Mouse (Mus musculus): ENCODE results near the gene Ror2.

The Ror2 gene

DNA sequence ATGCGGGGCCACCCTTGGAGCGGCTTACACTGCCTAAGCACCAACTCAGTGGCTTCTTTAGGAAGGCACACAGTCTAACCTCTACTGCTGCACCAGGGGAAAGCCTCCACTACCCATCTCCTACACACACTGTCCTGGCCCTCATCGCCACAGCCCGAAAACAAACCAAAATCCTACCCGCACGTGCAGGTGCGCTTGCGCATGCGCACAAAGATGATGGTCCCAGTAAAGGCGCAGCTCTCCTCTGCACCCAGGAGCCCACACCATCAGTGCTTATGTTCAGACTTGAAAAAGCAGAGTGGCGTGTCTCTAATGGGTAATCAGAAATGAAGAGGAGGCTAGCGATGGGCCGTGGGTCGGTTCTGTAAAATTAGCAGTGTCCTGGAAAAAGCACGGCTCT lies 91.6 kb downstream of the Ror2 start:
- DNase-seq (ENCODE audit: low spot score): no peak

DNA sequence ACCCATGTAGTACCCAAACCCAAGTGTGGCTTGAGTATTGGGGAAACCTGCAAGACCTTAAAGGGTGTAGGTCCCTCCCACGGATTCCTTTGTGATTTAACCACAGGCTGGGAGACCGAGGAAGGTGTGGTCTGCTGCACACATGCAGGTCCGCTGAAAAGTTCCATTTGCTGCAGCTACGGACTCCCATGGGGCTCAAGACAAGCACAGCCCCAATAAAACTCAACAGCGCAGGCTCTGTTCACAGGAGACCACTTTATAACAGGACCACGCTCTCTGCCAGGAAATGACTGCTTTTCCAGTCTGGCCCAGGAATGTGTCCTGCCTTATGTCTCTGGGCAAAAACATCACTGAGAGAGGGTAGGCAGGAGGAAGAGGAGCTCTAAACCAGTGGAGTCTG lies 92.2 kb downstream of the Ror2 start:
- no peak for DNase-seq (ENCODE audit: low spot score)

DNA sequence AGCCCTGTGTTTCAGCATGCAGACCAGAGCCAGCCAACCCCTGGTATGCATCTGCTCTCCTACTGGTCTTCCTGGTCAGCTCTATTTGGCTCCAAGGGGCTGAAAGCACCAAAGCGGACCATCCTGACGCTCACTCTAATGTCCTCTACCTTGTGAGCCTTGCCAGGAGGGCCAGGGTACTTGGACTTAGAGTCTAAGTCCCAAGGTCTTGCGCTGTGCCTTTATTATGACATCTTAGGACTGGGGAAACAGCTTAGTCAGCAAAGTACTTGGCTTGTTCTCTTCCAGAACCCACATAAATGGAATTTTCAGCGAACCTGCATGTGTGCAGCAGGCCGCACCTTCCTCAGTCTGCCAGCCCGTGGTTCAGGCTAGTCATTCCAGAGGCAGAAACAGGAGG lies 93.6 kb downstream of the Ror2 start:
- no peak for DNase-seq (ENCODE audit: low spot score)

DNA sequence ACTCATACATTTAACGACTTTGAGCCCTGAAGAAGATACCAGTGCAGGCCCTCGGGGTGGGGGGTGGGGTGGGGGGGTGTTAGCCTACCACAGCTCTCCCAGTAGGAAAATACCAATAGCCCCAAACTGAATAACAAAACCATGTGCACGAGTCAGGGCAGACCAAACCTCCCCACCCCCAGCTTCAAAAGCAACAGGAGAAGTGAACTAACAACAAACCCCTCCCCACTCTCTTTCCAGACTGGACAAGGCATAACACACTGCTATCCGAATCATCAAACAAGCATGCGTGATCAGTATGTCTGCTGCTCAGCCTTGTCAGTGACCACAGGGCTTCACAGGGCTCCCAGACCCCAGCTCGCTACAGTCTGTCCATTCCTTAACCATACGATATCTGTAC lies 94.3 kb downstream of the Ror2 start:
- no peak for DNase-seq (ENCODE audit: low spot score)

DNA sequence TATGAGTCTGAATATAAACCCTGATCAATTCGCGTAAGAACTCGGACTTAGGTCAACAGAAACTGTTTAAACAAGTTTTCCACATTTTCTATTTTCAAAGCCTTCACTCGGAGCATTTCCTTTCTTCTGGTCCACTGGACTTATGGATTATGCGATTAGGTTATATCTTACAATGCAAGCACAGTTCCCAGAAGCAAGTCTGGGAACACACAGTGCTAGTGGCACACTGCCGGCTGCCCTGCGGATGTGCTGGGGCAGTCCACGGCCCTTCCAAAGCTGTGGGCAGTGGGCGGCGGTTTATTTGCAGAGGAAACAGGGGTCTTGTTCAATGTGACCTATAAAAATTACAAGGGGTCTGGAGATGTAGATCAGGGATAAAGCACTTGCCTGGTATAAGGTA lies 97.0 kb downstream of the Ror2 start:
- no peak for DNase-seq (ENCODE audit: low spot score)

DNA sequence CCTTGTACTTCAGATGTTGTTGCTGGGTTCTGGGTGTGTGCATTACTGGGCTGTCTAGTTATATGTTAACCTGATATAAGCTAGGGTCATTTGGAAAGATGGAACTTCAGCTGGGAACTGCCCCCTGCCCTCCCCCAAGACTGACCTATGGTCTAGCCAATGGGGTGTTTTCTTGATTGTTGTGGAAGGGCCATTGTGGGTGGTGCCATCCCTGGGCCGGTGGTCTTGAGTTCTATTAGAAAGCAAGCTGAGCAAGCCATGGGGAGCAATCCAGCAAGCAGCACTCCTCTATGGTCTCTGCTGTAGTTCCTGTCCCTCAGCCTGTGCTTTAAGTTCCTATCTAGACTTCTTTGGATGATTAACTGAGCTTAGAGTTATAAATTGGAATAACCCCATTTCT lies 101.1 kb downstream of the Ror2 start:
- DNase-seq (ENCODE audit: low spot score): no peak

DNA sequence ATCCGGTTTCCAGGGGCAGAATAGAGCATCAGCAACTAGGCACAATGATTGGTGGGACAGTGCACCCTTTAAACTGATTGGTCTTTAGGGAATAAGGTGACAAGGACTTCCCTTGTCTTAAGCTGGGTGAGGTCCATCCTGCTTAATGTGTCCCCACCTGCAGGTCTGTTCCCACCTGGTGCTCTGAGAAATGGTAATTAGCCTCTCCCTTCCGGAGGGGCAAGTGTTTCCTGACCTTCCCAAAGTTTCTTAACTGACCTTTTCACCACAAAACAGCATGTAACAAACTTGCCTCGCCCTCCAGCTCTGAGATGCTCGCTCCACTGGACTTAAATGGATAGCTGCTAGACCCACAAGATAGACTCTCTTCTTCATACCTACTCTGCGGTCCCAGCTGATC lies 101.8 kb downstream of the Ror2 start:
- no peak for DNase-seq (ENCODE audit: low spot score)

DNA sequence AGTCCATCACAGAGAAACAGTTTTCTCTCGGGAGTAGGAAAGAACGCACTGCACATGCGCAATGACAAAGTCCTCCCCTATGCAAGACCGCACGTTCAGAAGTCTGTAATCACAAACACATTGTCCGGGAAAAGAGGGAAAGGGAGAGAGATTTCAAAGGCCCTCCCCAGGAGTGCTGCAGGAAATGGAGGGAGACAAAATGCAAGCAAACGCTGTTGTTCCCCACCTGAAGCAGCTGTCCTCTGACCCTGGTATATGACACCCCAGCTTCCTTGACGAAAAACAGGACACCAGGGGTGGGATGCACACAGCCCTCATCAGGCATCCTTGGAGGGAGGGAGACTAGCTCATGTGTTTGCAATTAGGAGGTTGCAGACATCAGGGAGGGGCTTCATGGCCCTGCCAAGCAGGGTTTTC lies 102.8 kb downstream of the Ror2 start:
- DNase-seq (ENCODE audit: low spot score): no peak

DNA sequence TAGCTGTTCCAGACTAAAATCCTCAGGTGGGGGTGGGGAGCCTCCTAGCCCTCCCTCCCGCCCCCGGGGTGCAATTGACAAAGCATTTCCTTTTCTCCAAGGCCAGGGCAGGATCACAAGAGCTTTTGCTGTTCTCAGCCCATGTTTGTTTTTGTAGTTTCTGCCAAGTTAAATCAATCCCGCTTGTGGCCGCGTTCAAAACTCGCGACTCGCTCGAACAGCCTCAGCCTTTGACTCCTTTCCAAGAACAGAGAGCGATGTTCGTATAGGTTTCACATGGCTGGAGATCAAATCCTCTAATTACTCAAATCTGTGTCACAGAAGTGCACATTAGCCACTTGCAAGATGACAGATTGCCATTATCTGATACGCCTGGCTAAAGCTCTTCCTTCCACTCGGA lies 107.3 kb downstream of the Ror2 start:
- peak; percentile 21 for DNase-seq (ENCODE audit: low spot score)

DNA sequence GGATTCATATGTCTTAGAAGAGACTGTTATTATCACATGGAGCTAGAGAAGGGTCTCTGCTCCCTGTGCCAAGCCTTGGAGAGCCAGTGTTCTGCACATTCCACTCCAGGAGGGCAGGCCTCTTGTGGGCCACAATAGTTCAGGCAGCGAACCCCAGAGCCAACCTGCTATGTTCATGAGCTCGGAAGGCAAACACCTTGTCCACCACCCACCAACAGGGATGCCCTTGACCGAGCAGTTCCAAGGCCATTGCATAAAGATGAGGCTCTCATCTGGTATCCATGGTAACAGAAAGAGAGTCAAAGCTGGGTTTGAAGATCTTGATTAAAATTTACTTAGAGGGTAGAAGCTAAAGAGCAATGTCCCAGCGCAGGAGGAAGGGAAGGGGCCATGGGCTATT lies 107.8 kb downstream of the Ror2 start:
- DNase-seq (ENCODE audit: low spot score): no peak

DNA sequence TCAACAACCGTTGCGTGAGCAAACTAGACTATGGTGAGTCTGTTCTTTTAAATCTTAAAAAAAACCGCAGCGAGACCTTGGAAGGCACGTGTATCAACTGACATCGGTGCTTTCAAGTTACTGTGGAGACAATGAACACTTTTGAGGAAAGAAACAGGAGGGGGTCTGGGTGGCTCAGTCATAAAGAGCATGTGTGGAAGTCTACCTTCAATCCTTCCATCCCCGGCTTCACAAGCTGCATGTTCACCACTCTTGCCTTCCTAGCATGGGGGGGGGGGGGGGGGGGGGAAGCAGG lies 108.6 kb downstream of the Ror2 start:
- DNase-seq (ENCODE audit: low spot score): no peak

DNA sequence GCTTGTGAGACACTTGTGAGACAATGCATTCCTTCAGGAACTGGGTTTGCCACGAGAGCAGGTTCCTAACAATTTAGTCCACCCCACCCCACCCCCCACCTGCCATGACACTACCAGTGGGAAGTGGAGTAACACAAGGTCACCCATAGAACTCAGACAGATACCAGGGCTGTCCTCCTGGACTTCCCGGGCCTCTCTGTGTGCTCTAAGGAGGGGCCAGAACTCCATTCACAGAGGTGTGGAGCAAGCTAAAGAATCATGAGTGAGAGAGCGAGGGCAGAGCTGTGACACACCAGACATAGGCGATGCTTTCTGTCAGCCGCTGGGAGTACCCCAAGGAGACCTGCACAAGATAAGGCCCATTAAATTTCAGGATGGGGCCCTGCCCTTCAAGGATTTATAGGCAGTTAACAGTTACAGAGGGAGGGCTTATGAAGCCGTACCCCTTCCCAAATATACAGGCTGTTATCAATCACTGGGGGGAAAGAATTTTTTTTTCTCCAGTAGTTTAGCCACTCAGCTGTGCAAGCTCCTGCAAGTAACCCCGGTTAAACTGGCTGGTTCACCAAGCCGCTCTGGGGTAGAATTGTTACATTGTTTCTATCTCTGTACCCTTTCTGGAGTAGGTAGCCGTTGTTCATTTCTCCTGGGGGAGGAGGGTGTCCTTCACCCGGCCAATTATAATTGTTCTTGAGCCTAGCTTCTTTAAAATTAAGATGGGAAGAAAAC lies 109.1 kb downstream of the Ror2 start:
- no peak for DNase-seq (ENCODE audit: low spot score)

DNA sequence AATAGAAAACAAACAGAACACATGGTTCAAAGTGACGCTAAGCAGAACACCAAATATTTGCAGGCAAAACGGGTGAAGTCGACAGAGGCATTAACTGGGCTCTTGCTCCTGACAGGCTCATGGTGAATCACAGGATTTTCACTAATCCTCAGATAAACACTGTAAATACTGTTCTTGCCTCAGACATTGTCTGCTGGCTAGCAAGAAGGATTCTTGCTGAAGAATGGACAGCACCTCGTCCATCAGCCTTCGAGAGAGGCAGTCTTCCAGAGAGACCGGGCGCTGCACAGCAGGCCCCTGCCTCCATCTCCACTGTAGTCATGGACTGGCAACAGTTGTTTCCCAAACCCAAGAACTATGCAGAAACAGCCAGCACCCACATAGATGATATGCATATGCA lies 110.9 kb downstream of the Ror2 start:
- DNase-seq (ENCODE audit: low spot score): no peak

DNA sequence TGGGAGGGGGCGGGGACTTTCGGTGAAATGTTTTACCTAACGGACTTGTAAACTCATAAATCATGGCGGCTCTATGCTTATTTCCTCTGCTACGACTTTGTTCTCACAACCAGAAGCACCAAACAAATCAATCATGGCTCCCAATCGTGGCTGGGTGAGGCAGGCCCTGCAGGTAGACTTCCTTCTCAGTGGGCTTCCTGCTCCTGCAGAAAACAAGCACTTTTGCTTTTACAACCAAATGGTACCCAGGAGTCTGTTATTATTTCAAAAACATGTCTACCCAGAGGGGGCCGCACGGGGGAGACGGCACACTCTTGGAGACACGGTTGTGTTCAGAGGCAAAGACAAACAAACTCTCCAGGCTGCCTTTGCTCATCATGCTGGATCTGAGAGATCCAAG lies 122.3 kb downstream of the Ror2 start:
- no peak for DNase-seq (ENCODE audit: low spot score)

DNA sequence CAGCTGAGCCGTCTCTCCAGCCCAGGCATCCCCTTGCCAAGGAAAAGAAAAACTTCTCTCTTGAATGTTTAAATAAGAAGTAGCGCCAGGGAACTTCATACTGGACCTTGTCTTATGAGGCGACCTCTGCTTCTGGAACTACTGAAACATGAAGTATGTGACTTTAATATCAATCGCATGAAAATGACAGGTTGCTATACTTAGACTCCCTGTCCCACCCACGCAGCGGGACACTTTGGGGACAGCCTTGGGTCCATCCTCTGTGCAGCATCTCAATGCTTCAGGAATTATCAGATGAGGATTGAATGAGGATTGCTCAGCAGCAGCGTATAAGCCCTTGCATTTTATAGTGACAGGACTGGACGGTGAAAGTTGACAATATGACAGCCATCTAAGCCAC lies 122.9 kb downstream of the Ror2 start:
- DNase-seq (ENCODE audit: low spot score): no peak

DNA sequence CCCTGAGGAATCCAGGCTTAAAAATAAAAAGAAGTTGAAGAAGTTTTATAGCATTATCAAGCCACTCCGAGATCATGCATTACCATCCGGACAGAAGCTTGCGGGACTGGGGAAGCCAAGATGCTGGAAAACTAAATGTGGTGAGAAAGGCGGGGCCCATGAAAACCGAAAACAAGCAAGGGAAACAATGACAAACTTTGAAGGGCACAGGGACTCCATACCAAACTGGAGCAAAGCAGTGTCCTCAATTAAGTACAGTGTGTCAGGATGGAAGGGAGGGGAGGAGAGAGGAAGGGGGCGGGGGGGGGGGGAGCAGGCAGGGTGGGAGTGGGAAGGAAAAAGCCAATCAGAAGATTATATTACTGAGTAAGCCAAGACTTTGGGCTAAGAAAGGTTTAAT lies 126.4 kb downstream of the Ror2 start:
- DNase-seq (ENCODE audit: low spot score): no peak

DNA sequence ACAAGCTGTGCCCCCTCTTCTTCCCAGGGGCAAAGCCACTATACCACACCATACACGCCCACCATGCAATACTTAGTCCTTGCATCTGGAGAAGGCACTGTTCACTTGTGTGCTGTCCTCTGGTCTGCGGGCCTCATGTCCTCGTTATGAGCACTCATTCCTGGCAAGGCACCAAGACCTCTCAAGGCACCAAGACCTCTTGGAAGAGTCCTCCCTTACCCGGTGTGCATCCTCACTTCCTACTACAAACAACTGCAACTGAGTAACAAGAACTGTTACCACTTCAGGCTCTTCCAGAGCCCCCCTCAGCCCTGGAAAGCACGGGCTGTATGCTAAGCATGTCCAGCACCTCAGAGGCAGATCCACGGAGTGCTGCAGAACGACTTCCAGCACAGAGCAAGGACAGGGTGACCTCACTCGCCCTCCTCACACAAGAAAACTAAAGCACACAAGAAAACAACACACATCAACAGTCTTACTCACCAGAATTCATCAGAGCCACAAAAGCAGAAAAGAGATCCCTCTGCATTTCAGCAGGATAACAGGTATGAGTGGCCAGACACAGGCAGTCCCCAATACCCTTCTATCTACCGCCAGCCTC lies 127.4 kb downstream of the Ror2 start:
- DNase-seq (ENCODE audit: low spot score): no peak

DNA sequence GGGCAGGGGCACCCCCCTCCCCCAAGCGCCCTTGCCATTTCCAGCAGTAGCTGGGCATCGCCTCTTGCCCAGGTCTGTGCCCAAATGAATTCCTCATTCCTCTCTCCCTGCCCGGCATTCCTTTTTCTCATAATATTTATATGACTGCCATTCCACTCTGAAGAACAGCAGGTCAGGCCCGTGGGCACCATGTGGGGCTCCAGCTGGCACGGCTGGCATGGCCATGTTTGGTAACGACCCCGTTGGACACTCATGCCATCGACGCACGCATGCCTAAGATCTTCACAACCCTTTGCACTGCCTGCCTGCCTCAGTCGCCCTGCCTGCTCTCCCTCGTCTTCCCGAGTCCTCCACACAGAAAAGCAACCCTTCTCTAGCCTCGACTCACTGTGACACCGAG lies 129.0 kb downstream of the Ror2 start:
- DNase-seq (ENCODE audit: low spot score): no peak

DNA sequence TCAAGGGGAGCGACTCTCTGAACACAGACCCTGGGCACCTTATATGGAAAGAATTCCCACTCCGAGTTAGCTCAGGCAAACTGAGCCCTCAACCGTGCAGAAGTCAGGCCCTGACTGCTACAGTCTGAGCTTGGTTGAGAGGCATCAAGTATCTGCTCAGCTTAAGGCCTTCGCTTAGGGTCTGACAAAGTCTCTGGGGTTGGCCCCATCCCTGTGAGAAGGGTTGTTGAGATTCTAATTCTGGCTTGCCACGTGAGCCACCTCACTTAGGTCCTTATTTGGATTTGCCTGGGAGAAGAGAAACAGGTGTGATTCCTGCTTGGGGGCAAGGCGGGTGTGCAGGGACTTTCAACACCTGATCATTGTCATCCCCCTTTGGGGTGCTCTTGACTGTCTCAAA lies 129.6 kb downstream of the Ror2 start:
- no peak for DNase-seq (ENCODE audit: low spot score)

DNA sequence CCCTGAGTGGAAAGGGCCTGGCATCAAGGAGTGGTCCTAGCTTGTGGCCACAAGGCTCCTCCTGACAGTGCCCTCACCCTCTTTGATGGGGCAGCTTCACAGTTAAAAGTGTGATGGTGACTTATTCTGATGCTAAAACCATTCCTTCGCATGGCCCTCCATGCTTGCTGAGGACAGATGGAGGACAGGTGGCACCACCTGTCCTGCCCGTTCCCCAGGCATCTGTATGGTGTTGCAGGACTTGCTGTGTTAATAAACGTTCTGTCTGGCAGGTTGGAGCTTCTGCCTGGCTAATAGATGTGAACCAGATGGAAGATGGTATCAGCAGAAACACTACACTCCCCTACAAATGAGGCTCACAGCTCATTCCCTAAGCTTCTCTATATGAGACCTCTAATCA lies 140.4 kb downstream of the Ror2 start:
- no peak for DNase-seq (ENCODE audit: low spot score)

DNA sequence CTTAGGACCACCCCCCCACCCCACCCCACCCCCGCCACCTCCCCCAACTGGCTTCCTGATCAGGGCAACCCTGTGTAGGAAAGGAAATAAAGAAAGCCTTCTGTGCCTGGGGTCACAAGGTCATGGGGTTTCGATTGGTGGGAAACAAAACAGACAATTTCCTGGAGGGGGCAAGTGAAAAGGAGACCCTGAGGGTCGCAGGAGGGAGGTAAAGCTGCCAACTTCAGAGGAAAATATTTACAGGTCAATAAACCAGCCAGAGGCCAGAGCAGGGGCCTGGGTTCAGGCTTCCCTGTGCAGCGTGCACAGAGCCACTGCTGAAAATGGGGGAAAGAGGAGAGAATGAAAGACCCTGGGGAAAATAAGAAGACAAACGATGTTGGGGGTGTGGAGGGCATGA lies 142.8 kb downstream of the Ror2 start:
- DNase-seq (ENCODE audit: low spot score): no peak

DNA sequence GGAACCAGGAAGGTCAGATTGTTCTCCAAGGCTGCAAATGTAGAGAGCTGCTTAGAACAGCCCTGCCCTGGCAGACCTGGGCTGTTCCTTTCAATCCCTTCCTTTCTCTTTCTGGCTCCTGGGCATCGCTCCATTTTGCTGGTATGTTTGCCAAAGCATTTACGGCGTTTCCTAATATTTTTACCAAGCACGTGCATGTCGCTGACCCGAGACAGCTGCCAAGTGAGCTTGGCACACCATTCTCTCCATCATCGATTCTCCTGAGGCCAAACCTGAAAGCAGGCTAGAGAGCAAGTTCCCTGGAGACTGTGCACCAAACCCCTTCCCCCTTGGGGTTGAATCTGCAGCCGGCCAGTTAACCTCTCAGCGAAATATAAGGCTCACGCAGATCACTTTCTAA lies 143.7 kb downstream of the Ror2 start:
- DNase-seq (ENCODE audit: low spot score): no peak

DNA sequence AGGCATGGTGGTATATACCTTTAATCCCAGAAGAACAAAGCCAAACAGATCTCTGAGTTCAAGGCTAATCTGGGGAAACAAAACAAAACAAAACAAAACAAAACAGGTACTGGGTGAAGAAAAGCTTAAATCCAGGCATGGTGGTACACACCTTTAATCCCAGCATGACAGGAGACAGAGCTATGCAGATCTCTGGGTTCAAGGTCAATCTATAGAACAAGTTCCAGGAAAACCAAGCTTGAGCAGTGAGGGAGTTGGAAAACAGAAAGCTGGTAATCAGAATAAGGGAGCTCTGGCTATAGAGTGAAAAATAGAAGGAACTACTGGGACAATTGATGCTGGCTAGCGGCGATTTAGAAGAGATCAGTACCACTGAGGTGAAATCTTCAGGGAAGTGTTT lies 145.6 kb downstream of the Ror2 start:
- DNase-seq (ENCODE audit: low spot score): no peak

DNA sequence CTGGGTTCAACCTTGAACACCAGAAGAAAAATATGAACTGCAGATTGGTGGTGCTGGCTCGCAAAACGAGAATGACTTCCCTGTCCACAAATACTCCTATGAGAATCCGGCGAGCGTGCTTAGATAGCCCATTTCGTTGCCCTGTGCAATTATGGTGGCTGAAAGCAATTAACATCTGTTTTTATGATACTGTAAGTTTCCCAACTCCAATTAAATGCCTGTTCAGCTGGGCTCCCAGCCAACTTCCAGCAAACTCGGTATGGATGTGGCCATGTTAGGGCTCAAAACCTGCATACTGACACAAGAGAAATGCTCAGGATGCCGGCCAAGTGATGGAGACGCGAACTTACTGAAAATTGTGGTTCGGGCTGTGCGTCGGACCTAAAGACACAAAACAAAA lies 155.4 kb downstream of the Ror2 start:
- no peak for DNase-seq (ENCODE audit: low spot score)

DNA sequence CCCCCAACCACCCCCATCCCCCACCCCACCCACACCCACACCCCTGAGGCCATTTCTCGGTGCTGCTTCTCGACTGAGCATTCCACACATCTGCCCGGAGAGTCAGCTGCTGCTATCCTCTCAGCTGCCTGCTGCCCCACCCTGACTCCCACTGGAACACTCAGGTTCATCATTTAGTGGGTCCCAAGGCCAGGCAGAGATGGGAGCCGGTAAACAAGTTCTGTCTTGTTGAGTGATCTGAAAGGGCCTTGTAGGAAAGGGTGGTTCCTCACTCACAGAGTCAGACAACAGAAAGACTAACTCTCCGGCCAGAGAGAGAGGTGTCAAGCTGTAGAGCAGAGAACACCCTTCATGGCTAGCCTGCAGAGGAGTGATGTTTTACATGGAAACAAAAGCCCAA lies 155.9 kb downstream of the Ror2 start:
- DNase-seq (ENCODE audit: low spot score): no peak
